Mouse (Mus musculus) urinary bladder, adult 2 months (tissue): ENCODE results near the gene Crispld2. TPM values are rescaled to one million over a fixed set of nuclear protein-coding genes. Genes with fewer than 3 reads are reported as not detected.

Experiments used
- DNase-seq: peaks from one replicate; pipeline ENCODE4 v3.0.0; 2022; ENCODE audit warnings: low spot score
- polyA plus RNA-seq: library from polyadenylated mRNA; depleted of rRNA; stranded (reverse); fragments of >200 nt; gene quantifications from 2 replicates; pipeline ENCODE4 v1.2.3, GENCODE M21; 2012

Gene Crispld2
- polyA plus RNA-seq, 1 experiment = 152 TPM

DNA sequence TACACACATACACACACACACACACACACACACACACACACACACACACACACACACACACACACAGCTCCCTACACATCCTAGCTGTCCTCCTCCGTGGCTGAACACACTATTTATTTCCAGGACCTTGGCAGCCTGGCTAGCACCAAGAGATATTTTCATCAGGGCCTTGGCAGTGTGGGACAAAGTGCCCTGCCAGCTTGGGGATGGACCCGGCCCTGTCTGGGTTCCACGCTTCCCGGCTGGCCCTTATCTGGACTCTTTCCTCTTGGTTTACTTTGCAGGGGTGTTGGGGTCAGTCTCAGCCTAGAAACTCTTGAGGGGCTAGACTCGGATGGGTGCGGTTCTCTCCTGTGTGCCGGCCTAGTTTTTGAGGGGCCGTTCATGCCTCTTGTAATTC lies 8.2 kb downstream of the Crispld2 start:
- no peak for DNase-seq

DNA sequence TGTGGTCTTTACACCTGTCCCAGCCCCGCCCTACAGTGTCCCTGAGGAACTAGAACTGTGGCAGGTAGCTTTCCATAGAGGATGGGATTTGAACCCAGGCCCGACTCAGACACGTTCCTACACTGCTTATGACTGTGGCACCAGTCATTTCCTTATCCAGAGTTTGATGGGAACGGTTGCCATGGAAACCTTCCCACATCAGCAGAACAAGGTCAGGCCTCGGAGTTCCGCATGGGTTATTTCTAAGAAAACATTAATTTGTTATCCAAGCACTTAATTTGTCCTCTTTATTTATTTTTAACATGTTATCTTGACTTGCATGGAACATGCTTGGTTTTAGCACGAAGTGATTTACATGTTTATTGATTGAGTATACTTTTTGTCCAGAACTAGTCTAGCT lies 9.5 kb downstream of the Crispld2 start:
- DNase-seq = no peak

- no peak for DNase-seq
Observed at GRCm38 (mm10) chr8:120002348-120002747, 10.1 kb downstream of the Crispld2 start.

DNA sequence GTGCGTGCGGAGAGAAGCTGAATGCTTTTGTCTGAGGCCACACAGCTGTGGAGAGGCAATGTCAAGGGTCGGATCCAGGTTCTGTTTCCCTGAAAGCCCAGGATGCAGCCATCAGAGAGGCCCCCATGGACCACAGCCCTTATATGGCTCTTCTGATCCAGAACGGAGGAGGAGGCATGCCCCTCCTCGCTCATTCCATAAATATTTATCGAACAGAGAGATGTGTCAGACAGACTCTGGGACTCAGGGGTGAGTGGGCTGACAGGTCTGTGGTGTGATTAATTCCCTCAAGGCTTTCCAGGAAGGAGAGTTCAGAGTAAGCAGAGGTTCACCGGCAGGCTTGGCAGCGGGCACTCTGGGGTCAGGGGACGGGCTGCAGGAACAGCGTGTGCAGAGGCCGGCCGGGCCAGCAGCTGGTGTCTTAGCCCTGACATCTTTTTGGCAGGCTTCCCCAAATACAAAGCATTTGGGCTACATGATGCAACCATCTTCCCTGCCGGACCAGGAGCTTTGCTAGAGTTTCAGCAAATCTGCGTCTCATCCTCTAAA lies 12.0 kb downstream of the Crispld2 start:
- DNase-seq = no peak

DNA sequence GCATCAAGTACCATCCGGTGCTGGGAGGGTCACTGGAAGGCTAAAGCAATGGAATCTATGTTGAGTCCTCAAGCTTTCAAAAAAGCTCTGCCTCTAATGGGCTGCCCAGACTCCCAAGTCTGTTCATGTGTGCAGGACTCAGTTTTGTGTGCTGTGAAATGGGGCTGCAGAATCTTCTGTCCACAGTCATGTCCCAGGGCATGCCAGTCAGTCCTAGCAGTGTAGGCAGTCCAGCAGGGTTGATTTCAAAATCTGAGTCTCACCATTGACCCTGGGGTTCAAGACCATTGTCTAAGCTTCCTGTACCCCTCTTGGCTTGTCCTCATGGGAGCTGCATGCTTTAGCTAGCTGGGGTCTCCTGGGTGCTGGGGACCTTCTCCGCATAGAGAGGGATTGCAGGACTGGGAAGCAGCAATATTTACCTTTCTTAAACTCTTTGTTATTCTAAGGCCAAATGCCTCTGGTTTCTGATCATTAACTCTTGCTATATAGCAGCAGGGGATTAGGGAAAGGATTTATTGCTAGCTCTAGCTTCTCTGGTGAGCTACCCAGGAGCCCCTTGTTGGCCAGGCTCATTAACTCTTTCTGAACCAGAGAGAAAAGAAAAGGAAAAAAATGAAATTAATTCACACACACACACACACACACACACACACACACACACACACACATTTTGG lies 12.6 kb downstream of the Crispld2 start:
- DNase-seq = no peak

- DNase-seq = no peak
Observed at GRCm38 (mm10) chr8:120006645-120007160, 14.5 kb downstream of the Crispld2 start.

GRCm38 (mm10) chr8:120007178-120007577 lies 14.9 kb downstream of the Crispld2 start:
- DNase-seq = no peak

DNA sequence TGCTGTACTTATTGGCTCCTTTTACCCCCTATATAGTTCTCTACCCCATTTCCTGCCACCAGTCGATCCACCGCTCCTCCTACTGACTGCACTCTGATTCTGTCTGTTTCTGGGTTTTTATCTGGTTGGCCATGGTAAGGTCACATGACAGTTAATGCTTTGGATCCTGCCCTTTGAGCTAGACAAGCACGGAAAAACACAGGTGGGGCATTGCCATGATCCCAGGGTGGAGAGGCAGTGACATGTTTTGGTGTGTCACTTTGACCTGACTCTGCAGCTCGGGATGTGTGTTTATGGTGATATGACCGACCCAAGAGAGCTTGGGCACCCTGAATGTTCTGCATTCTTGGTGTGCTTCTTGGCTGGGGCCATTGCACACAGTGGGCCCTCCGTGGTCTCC lies 17.0 kb downstream of the Crispld2 start:
- no peak for DNase-seq

GRCm38 (mm10) chr8:120012491-120012890 lies 20.3 kb downstream of the Crispld2 start:
- no peak for DNase-seq

DNA sequence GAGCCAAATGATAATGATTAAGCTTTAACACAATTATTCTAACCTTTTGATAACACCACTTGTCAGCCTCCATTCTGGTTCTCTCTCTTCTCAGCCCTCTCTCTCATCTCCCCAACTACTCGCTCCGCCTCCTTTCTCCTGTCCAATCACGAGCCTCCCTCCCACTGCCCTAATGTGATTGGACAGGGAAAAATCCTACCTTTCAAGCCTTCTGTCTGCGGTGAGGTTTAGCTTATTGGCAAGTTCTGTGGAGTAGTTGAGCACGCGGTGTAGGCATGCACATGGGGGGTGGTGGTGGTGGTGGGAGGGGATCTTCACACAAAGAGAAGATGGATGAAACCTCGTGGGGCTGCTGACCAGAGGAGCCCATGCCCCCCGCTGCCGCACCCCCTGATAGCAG lies 20.7 kb downstream of the Crispld2 start:
- no peak for DNase-seq

GRCm38 (mm10) chr8:120014267-120015023 lies 22.2 kb downstream of the Crispld2 start:
- no peak for DNase-seq

DNA sequence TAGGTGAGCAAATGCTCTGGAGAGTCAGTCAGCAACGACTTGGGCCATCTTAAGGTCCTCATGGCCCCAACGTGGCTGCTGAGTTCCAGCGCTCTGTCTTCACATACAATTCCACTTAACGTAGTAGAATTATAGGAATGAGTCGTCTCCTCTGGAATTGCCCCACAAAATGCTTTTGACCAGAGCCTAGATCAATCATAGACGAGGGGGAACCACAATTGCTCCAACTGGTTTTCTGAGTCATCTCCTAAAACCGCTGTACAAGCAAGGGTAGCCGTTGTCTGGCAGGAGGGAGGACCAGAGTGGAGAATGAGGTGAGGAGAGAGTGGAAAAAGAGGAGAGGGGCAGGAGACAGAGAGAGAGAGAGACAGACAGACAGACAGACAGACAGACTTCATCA lies 23.7 kb downstream of the Crispld2 start:
- DNase-seq = no peak

- DNase-seq = no peak
Observed at GRCm38 (mm10) chr8:120016424-120016823, 24.2 kb downstream of the Crispld2 start.

- DNase-seq = no peak
Observed at GRCm38 (mm10) chr8:120017349-120017748, 25.1 kb downstream of the Crispld2 start.

- DNase-seq = no peak
Observed at GRCm38 (mm10) chr8:120017786-120018185, 25.5 kb downstream of the Crispld2 start.

DNA sequence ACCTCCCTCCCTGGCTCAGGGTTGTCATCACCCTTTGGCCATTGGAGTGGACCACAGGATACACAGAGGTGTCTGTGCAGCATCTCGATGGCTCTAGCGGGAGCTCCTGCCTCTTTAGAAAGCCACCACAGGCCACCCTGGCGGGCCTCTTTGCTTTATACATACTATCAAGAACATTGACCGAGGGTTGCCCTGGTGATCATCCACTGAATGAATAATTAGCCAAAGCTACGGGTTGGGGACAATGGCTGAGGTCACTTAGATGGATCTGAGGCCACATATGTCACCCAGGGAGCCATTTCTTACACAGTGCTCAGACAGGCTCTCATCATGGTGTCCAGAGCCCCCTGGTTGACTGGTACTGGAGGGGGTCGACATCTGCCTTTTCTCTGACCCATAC lies 26.1 kb downstream of the Crispld2 start:
- DNase-seq = no peak

DNA sequence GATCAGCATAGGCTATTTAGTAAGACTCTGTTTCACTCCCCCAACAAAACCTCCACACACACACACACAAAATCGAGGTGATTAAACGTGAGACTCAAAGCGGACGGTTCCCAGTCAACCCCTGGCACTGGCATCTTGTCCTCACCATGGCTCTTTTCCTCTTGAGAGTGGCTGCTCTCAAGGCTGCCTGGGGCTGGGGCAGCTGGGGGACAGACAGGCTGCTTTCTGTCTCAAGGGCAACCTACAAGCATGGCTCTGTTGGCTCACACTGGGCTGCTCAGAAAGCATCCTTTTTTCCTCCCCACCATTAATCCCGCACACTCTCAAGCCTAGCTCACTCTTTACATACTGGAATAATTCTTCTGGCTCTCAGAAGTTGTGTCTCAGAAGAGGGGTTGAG lies 27.1 kb downstream of the Crispld2 start:
- DNase-seq = no peak

GRCm38 (mm10) chr8:120020298-120020697 lies 28.1 kb downstream of the Crispld2 start:
- no peak for DNase-seq

GRCm38 (mm10) chr8:120026199-120026598 lies 34.0 kb downstream of the Crispld2 start:
- no peak for DNase-seq

DNA sequence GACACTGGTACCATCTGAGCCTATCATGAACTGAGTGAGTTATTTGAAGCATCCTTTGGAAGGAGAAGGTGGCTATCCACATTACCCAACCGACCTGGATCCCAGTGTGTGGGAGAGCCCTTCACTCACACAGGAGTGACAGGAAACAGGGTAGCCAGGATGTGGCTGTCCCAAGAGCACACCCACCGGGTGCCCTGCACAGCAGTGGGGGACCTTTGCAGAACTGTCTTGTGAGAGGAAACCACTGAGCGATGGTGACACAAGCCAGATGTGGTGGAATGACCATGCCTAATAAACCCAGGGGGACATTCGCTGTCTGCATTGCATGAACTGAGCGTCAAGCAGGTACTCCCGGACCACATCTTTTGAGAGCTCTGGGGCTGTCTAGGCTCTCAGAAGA lies 34.8 kb downstream of the Crispld2 start:
- DNase-seq = no peak

GRCm38 (mm10) chr8:120030447-120030846 lies 38.2 kb downstream of the Crispld2 start:
- no peak for DNase-seq

- DNase-seq = no peak
Observed at GRCm38 (mm10) chr8:120032549-120033208, 40.4 kb downstream of the Crispld2 start.
